Mouse (Mus musculus): ENCODE measurements at regions not wholly inside any gene's neighbourhood (a gene's known extent, or its start where the extent isn't known, plus 50 kb on each side); places are given as distances from the start of the nearest gene placed in this dataset.

- TF ChIP-seq CTCF (IDR thresholded peaks at IDR 0.05; ENCODE audit: low read depth), result no peak
- TF ChIP-seq EP300 (optimal IDR thresholded peaks at IDR 0.05), result no peak
These were observed 301.8 kb upstream of the Id2 start for GRCm38 (mm10) chr12:25398726-25399125.

Data from stomach, postnatal 0 days (tissue).